Mouse (Mus musculus) heart, embryonic 14.5 days (tissue): ENCODE results near the gene Eef1g. TPM values are rescaled to one million over a fixed set of nuclear protein-coding genes. Genes with fewer than 3 reads are reported as not detected.

Source experiments
- ATAC-seq: fragments of 200-750 bp; cut with Nextera tagmentation; 2 replicates; pipeline ENCODE4 v1.8.0; 2017; ENCODE audit warnings: low read depth, moderate TSS enrichment; ENCODE audit not compliant: insufficient number of reproducible peaks, insufficient read depth, low FRiP score
- H3K27ac ChIP-seq, 2 experiments: fragments of 200-500 bp in 1 of 2; fragments of 300-500 bp in 1 of 2; sonication (generic) in 1 of 2; replicated peaks in 1 of 2; 2 replicates each; pipeline ENCODE4 v1.5.1; 2012 to 2014; ENCODE audit warnings: low read depth in 2 of 2, low read length in 2 of 2, control low read depth in 1 of 2, mild to moderate bottlenecking in 1 of 2, mixed read lengths in 1 of 2; ENCODE audit not compliant: control insufficient read depth in 1 of 2, insufficient read depth in 1 of 2
- H3K27me3 ChIP-seq: fragments of 300-500 bp; sonication (generic); 2 replicates; pipeline ENCODE4 v1.6.1; 2014; ENCODE audit warnings: mild to moderate bottlenecking, low read length, control low read depth; ENCODE audit not compliant: control insufficient read depth, insufficient read depth
- H3K36me3 ChIP-seq: fragments of 300-500 bp; sonication (generic); 2 replicates; pipeline ENCODE4 v1.6.1; 2014; ENCODE audit warnings: mild to moderate bottlenecking, control low read depth, low read length, mixed read lengths; ENCODE audit not compliant: control insufficient read depth, insufficient read depth
- H3K4me1 ChIP-seq, 2 experiments: fragments of 200-500 bp in 1 of 2; fragments of 300-500 bp in 1 of 2; sonication (generic) in 1 of 2; 2 replicates each; pipeline ENCODE4 v1.6.1; 2012 to 2014; ENCODE audit warnings: low read length in 2 of 2, control low read depth in 1 of 2, mixed read lengths in 1 of 2; ENCODE audit not compliant: control insufficient read depth in 2 of 2, insufficient read depth in 2 of 2
- H3K4me2 ChIP-seq: fragments of 300-500 bp; sonication (generic); 2 replicates; pipeline ENCODE4 v1.6.1; 2014; ENCODE audit warnings: mild to moderate bottlenecking, low read length
- H3K4me3 ChIP-seq, 2 experiments: fragments of 200-500 bp in 1 of 2; fragments of 300-500 bp in 1 of 2; sonication (generic) in 1 of 2; 2 replicates each; pipeline ENCODE4 v1.5.1; 2012 to 2014; ENCODE audit warnings: low read length in 2 of 2, mild to moderate bottlenecking in 2 of 2, control low read depth in 1 of 2, low read depth in 1 of 2, moderate library complexity in 1 of 2; ENCODE audit not compliant: control insufficient read depth in 1 of 2, insufficient read depth in 1 of 2
- H3K9ac ChIP-seq: fragments of 300-500 bp; sonication (generic); 2 replicates; pipeline ENCODE4 v1.6.1; 2014; ENCODE audit warnings: mild to moderate bottlenecking, low read length
- H3K9me3 ChIP-seq: fragments of 300-500 bp; sonication (generic); 2 replicates; pipeline ENCODE4 v1.6.1; 2016; ENCODE audit warnings: low read length, control low read depth; ENCODE audit not compliant: control insufficient read depth
- WGBS: fragments of 180-500 bp; shearing (Covaris S2); extraction: QIAGEN DNeasy Blood & Tissue Kit; methylation state at CpG from one replicate; pipeline ENCODE4 v1.1.7; 2014; 5-methylcytosine and 5-hydroxymethylcytosine counted together
- polyA plus RNA-seq: library from polyadenylated mRNA; unstranded; fragments of >200 nt; fragmentation: Nextera tagmentation; extraction: Ambion mirVana; gene quantifications from 2 replicates; pipeline ENCODE4 v1.2.1, GENCODE M21; 2014

Eef1g gene
- polyA plus RNA-seq, 1 experiment from 2014 or later: 253 TPM

- Histone ChIP-seq H3K4me2 (peak overlapping the region; percentile 77), H3K27me3 (no peaks in the 10 kb centered on the region), H3K27ac (peak overlapping the region; percentile 81 to 98), H3K4me1 (peaks cover 50 to 78% of the 10 kb centered on the region in 2 experiments), H3K36me3 (no peaks in the 10 kb centered on the region), H3K4me3 (peak overlapping the region in 1 of 2 experiments; percentile 12; a peak in 1 of 4 replicates), H3K9me3 (no peaks in the 10 kb centered on the region), H3K9ac (peak overlapping the region; percentile 97)
- ATAC-seq: peak; percentile 28
- 34% methylated on average over 12 of the region's 12 CpGs for WGBS
Observed at GRCm38 (mm10) chr19:8992769-8993624, 26.2 kb downstream of the Eef1g start.

GRCm38 (mm10) chr19:8993625-8993912 lies 26.7 kb downstream of the Eef1g start:
- no peak overlapping the region for H3K27ac ChIP-seq
- H3K36me3 ChIP-seq: 0 out of 2 replicates have a peak, but pooled peaks cover under 1% of the 10 kb centered on the region
- H3K4me3 ChIP-seq: no peak overlapping the region
- H3K9me3 ChIP-seq: no peaks in the 10 kb centered on the region
- H3K4me1 ChIP-seq: peaks cover 47 to 78% of the 10 kb centered on the region in 2 experiments
- ATAC-seq: no peak
- H3K9ac ChIP-seq: peak overlapping the region; percentile 49; the same call in 1 of the 2 replicates
- H3K27me3 ChIP-seq: no peaks in the 10 kb centered on the region
- peak overlapping the region; percentile 77 for H3K4me2 ChIP-seq
- WGBS: 65% methylated on average over 2 of the region's 2 CpGs

- H3K9ac ChIP-seq: 0 out of 2 replicates have a peak overlapping the region, but pooled peaks have one; percentile 12
- WGBS: 68% methylated on average over 10 of the region's 10 CpGs
- H3K27ac ChIP-seq: no peak overlapping the region
Observed at GRCm38 (mm10) chr19:8994813-8995607, 28.2 kb downstream of the Eef1g start.

GRCm38 (mm10) chr19:8996601-8997000 lies 29.8 kb downstream of the Eef1g start:
- H3K4me1 ChIP-seq: peaks cover 36 to 75% of the 10 kb centered on the region in 2 experiments

More at GRCm38 (mm10) chr19:8994813-8995607, 28.2 kb downstream of the Eef1g start:
- ATAC-seq: no peak
- no peaks in the 10 kb centered on the region for H3K9me3 ChIP-seq
- no peak overlapping the region for H3K4me2 ChIP-seq
- H3K27me3 ChIP-seq: no peaks in the 10 kb centered on the region
- peaks cover 44 to 81% of the 10 kb centered on the region in 2 experiments for H3K4me1 ChIP-seq
- H3K4me3 ChIP-seq: no peak overlapping the region
- peaks cover 10% of the 10 kb centered on the region for H3K36me3 ChIP-seq

GRCm38 (mm10) chr19:8997546-8997945 lies 30.7 kb downstream of the Eef1g start:
- no peak overlapping the region for H3K4me3 ChIP-seq
- 33% methylated on average over 4 of the region's 4 CpGs for WGBS

More at GRCm38 (mm10) chr19:8996601-8997000, 29.8 kb downstream of the Eef1g start:
- H3K36me3 ChIP-seq: peaks cover 26% of the 10 kb centered on the region
- no peak overlapping the region for H3K4me2 ChIP-seq
- no peak overlapping the region for H3K27ac ChIP-seq
- no peaks in the 10 kb centered on the region for H3K9me3 ChIP-seq
- H3K4me3 ChIP-seq: no peak overlapping the region
- WGBS: 95% methylated on average over 6 of the region's 6 CpGs
- no peaks in the 10 kb centered on the region for H3K27me3 ChIP-seq
- no peak overlapping the region for H3K9ac ChIP-seq
- ATAC-seq: no peak

GRCm38 (mm10) chr19:8998546-8998945 lies 31.7 kb downstream of the Eef1g start:
- H3K27me3 ChIP-seq: no peaks in the 10 kb centered on the region
- H3K9me3 ChIP-seq: no peaks in the 10 kb centered on the region
- no peak overlapping the region for H3K27ac ChIP-seq
- H3K9ac ChIP-seq: no peak overlapping the region
- no peak for ATAC-seq
- no peak overlapping the region for H3K4me2 ChIP-seq
- WGBS: 83% methylated on average over 6 of the region's 6 CpGs
- H3K36me3 ChIP-seq: peaks cover 46% of the 10 kb centered on the region
- H3K4me1 ChIP-seq: peaks cover 18 to 56% of the 10 kb centered on the region in 2 experiments
- H3K4me3 ChIP-seq: no peak overlapping the region

More at GRCm38 (mm10) chr19:8997546-8997945, 30.7 kb downstream of the Eef1g start:
- Histone ChIP-seq H3K27ac (peak overlapping the region; percentile 62 to 72), H3K9me3 (no peaks in the 10 kb centered on the region), H3K4me1 (peaks cover 27 to 65% of the 10 kb centered on the region in 2 experiments), H3K27me3 (no peaks in the 10 kb centered on the region), H3K36me3 (peaks cover 36% of the 10 kb centered on the region), H3K4me2 (peak overlapping the region; percentile 39), H3K9ac (no peak overlapping the region)
- peak; percentile 84 for ATAC-seq

GRCm38 (mm10) chr19:8999223-8999622 lies 32.4 kb downstream of the Eef1g start:
- H3K9ac ChIP-seq: no peak overlapping the region
- no peak overlapping the region for H3K4me2 ChIP-seq
- no peak overlapping the region for H3K27ac ChIP-seq
- H3K27me3 ChIP-seq: no peaks in the 10 kb centered on the region
- peaks cover 52% of the 10 kb centered on the region for H3K36me3 ChIP-seq
- H3K4me3 ChIP-seq: no peak overlapping the region
- 81% methylated on average over 4 of the region's 4 CpGs for WGBS
- H3K9me3 ChIP-seq: no peaks in the 10 kb centered on the region
- no peak for ATAC-seq
- H3K4me1 ChIP-seq: peaks cover 18 to 50% of the 10 kb centered on the region in 2 experiments
